Comparison of ENCODE assay signal across 33 mouse cellular contexts in the genomic region with DNA sequence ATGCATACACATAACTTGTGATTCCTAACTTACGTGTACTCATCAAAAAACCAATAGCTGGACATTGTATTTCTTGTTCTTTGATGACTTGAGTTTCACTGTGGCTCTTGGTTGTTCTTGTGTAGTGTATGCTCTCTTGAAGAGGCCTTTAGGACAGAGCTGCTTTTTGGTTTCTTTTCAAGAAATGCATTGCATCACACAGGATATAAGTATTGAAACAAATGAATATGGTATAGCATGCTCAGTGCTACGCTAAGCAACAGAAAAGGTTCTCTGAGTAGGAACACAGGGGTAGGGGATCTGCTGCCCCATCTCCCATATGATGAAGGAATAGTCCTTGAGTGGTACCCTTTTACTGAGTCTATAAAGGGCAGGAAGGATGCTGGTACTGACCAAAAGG.
"Had no signal": no experiment of that assay in that cellular context is flagged by ENCODE, and none has a peak within 500 bp of the region (broad histone marks: within the 10 kb centered on the region; RNA-seq: fewer than 3 reads in every experiment).

No protein-coding gene starts in this region.

- H3K36me3 ChIP-seq: limb, embryonic 10.5 days; limb, embryonic 12.5 days; limb, embryonic 13.5 days; limb, embryonic 15.5 days; liver, embryonic 12.5 days; liver, embryonic 13.5 days; liver, embryonic 15.5 days; lung, embryonic 15.5 days; midbrain, embryonic 10.5 days; midbrain, embryonic 12.5 days; midbrain, embryonic 13.5 days; midbrain, embryonic 15.5 days; neural tube, embryonic 12.5 days; neural tube, embryonic 13.5 days had no signal

- H3K27me3 ChIP-seq: limb, embryonic 12.5 days; limb, embryonic 13.5 days; limb, embryonic 15.5 days; liver, embryonic 12.5 days; liver, embryonic 13.5 days; liver, embryonic 15.5 days; lung, embryonic 15.5 days; megakaryocyte, embryonic 14.5 days; midbrain, embryonic 12.5 days; midbrain, embryonic 13.5 days; midbrain, embryonic 15.5 days; neural tube, embryonic 12.5 days; neural tube, embryonic 13.5 days had no signal

- H3K4me2 ChIP-seq: limb, embryonic 12.5 days; limb, embryonic 13.5 days; limb, embryonic 15.5 days; liver, embryonic 11.5 days; liver, embryonic 12.5 days; liver, embryonic 13.5 days; liver, embryonic 15.5 days; lung, embryonic 14.5 days; lung, embryonic 15.5 days; midbrain, embryonic 11.5 days; midbrain, embryonic 12.5 days; midbrain, embryonic 13.5 days; midbrain, embryonic 15.5 days; neural tube, embryonic 12.5 days; neural tube, embryonic 13.5 days had no signal

- H3K4me3 ChIP-seq: left cerebral cortex, adult 2 months; limb, embryonic 10.5 days; limb, embryonic 12.5 days; limb, embryonic 13.5 days; limb, embryonic 15.5 days; liver, embryonic 12.5 days; liver, embryonic 13.5 days; liver, embryonic 15.5 days; lung, embryonic 15.5 days; midbrain, embryonic 10.5 days; midbrain, embryonic 12.5 days; midbrain, embryonic 13.5 days; midbrain, embryonic 15.5 days; myocyte; neural tube, embryonic 12.5 days; neural tube, embryonic 13.5 days had no signal

- H3K9ac ChIP-seq: limb, embryonic 12.5 days; limb, embryonic 13.5 days; limb, embryonic 15.5 days; liver, embryonic 12.5 days; liver, embryonic 13.5 days; liver, embryonic 14.5 days; liver, embryonic 15.5 days; liver, postnatal 0 days; lung, embryonic 14.5 days; lung, embryonic 15.5 days; midbrain, embryonic 12.5 days; midbrain, embryonic 13.5 days; midbrain, embryonic 15.5 days; neural tube, embryonic 12.5 days; neural tube, embryonic 13.5 days had no signal

- DNase-seq: left cerebral cortex, postnatal 4 days; liver; liver, embryonic 13.5 days; liver, postnatal 0 days; lung, adult 18-20 months; lung, adult 2 months; lung, embryonic 14.5 days; lung, postnatal 10 days; lung, postnatal 14 days; lung, postnatal 36 days; lung, postnatal 4 days; midbrain, embryonic 14.5 days had no signal

- H3K4me1 ChIP-seq: limb, embryonic 10.5 days; limb, embryonic 12.5 days; limb, embryonic 13.5 days; limb, embryonic 15.5 days; liver, embryonic 13.5 days; liver, embryonic 15.5 days; lung, embryonic 15.5 days; midbrain, embryonic 12.5 days; midbrain, embryonic 13.5 days; neural tube, embryonic 13.5 days had no signal

- H3K9me3 ChIP-seq: limb, embryonic 10.5 days; limb, embryonic 12.5 days; limb, embryonic 13.5 days; limb, embryonic 15.5 days; liver, embryonic 12.5 days; liver, embryonic 13.5 days; liver, embryonic 15.5 days; lung, embryonic 15.5 days; megakaryocyte, embryonic 14.5 days; midbrain, embryonic 10.5 days; midbrain, embryonic 12.5 days; midbrain, embryonic 13.5 days; midbrain, embryonic 15.5 days; neural tube, embryonic 12.5 days; neural tube, embryonic 13.5 days had no signal

- ATAC-seq: liver, embryonic 12.5 days; liver, postnatal 0 days; lung, postnatal 0 days; midbrain, embryonic 13.5 days; midbrain, embryonic 15.5 days; midbrain, embryonic 16.5 days had no signal

- H3K27ac ChIP-seq: left cerebral cortex, adult 2 months; limb, embryonic 10.5 days; limb, embryonic 12.5 days; limb, embryonic 13.5 days; limb, embryonic 15.5 days; liver, embryonic 12.5 days; liver, embryonic 13.5 days; liver, embryonic 14.5 days; liver, embryonic 15.5 days; lung, embryonic 15.5 days; midbrain, embryonic 10.5 days; midbrain, embryonic 12.5 days; midbrain, embryonic 13.5 days; midbrain, embryonic 15.5 days; neural tube, embryonic 12.5 days; neural tube, embryonic 13.5 days had no signal
